Mouse (Mus musculus): ENCODE measurements around the gene Eef1a2. TPM values are rescaled to one million over a fixed set of nuclear protein-coding genes. Genes with fewer than 3 reads are reported as not detected.

Gene Eef1a2
- total and polyA plus RNA-seq, 3 experiments = not detected

DNA sequence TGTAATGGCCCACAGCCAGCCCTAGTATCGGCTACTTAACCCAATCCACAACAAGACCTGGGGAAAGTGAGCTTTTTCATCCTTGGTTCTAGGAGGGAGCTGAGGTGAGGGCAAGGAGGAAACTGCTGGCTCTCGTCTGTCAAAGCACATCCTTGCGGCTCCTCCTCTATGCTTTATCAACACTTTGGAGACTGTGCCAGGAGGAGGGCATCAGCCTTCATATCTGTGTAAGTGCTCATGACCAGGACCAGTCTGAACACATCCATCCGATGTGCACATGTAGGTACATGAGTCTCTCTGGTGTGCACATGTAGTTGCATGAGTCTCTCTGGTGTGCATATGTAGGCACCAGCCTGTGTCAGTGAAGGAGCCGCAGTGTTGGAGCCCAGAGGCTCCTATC lies 48.9 kb upstream of the Eef1a2 start:
- Histone ChIP-seq H3K9me3 (replicated peaks; ENCODE audit: low read length) (no peaks in the 10 kb centered on the region), H3K27ac (ENCODE audit: insufficient read depth, low read depth) (no peak overlapping the region), H3K27me3 (replicated peaks) (no peaks in the 10 kb centered on the region), H3K4me3 (replicated peaks in 1 of 3; ENCODE audit: low read depth in 2 of 3, low read length in 2 of 3, poor library complexity in 1 of 3) (no peak overlapping the region), H3K36me3 (replicated peaks in 1 of 2; ENCODE audit: control insufficient read depth in 1 of 2, insufficient read depth in 1 of 2, low read length in 1 of 2) (no peaks in the 10 kb centered on the region), H3K9ac (ENCODE audit: insufficient read depth, low read depth) (no peak overlapping the region), H3K79me2 (replicated peaks; ENCODE audit: control insufficient read depth, extremely low read depth, insufficient read depth, poor library complexity, severe bottlenecking) (no peaks in the 10 kb centered on the region), H3K4me1 (ENCODE audit: control insufficient read depth in 1 of 2, insufficient read depth in 2 of 2) (peaks cover 7% of the 10 kb centered on the region in 2 experiments; a peak in 3 of 4 replicates), H3K4me2 (ENCODE audit: insufficient read depth, low read depth, poor library complexity, severe bottlenecking) (no peak overlapping the region)
- dilution Hi-C loops (cut with MboI; ENCODE audit: extremely low pct_ligation_motif_present, extremely low pct_unique_long_range_greater_than_20kb, low sequenced_read_pairs) = no loop called here
- DNase-seq (ENCODE audit: extremely low read depth) = no peak
- no peak for TF ChIP-seq MYC (IDR thresholded peaks at IDR 0.05; ENCODE audit: low read depth, low read length)
- TF ChIP-seq IRF4 (IDR thresholded peaks at IDR 0.05; ENCODE audit: low read depth, low read length) = no peak
- no peak for TF ChIP-seq USF1 (IDR thresholded peaks at IDR 0.05; ENCODE audit: low read depth, low read length)
- TF ChIP-seq MXI1 (IDR thresholded peaks at IDR 0.05; ENCODE audit: low read depth, low read length) = no peak
- no peak for TF ChIP-seq BHLHE40 (IDR thresholded peaks at IDR 0.05; ENCODE audit: low read depth, low read length)
- no peak for TF ChIP-seq ZC3H11A (IDR thresholded peaks at IDR 0.05; ENCODE audit: low read depth, low read length)
- no peak for TF ChIP-seq MAX (IDR thresholded peaks at IDR 0.05; ENCODE audit: low read length)
- TF ChIP-seq MEF2A (IDR thresholded peaks at IDR 0.05; ENCODE audit: borderline replicate concordance, low read depth, low read length) = no peak
- in situ Hi-C loops (cut with MboI; ENCODE audit: low pct_ligation_motif_present, low pct_unique_long_range_greater_than_20kb, low sequenced_read_pairs) = no loop called here

- in situ Hi-C loops (cut with MboI; ENCODE audit: low pct_ligation_motif_present, low pct_unique_long_range_greater_than_20kb, low sequenced_read_pairs) = no loop called here
- peaks cover 8 to 9% of the 10 kb centered on the region in 2 experiments; a peak in 3 of 4 replicates for H3K4me1 ChIP-seq (ENCODE audit: control insufficient read depth in 1 of 2, insufficient read depth in 2 of 2)
- no peak overlapping the region for H3K9ac ChIP-seq (ENCODE audit: insufficient read depth, low read depth)
- no peak for DNase-seq (ENCODE audit: extremely low read depth)
- no peak overlapping the region for H3K4me2 ChIP-seq (ENCODE audit: insufficient read depth, low read depth, poor library complexity, severe bottlenecking)
- dilution Hi-C loops (cut with MboI; ENCODE audit: extremely low pct_ligation_motif_present, extremely low pct_unique_long_range_greater_than_20kb, low sequenced_read_pairs) = no loop called here
- no peaks in the 10 kb centered on the region for H3K79me2 ChIP-seq (replicated peaks; ENCODE audit: control insufficient read depth, extremely low read depth, insufficient read depth, poor library complexity, severe bottlenecking)
- no peak overlapping the region for H3K4me3 ChIP-seq (replicated peaks in 1 of 3; ENCODE audit: low read depth in 2 of 3, low read length in 2 of 3, poor library complexity in 1 of 3)
- H3K36me3 ChIP-seq (replicated peaks in 1 of 2; ENCODE audit: control insufficient read depth in 1 of 2, insufficient read depth in 1 of 2, low read length in 1 of 2) = no peaks in the 10 kb centered on the region
- no peak overlapping the region for H3K27ac ChIP-seq (ENCODE audit: insufficient read depth, low read depth)
- no peaks in the 10 kb centered on the region for H3K27me3 ChIP-seq (replicated peaks)
- H3K9me3 ChIP-seq (replicated peaks; ENCODE audit: low read length) = no peaks in the 10 kb centered on the region
- no peak for TF ChIP-seq USF2 (conservative IDR thresholded peaks at IDR 0.05; ENCODE audit: low read depth, low read length)
- no peak for TF ChIP-seq NRF1 (IDR thresholded peaks at IDR 0.05; ENCODE audit: low read depth, low read length)
- TF ChIP-seq SMC3 (IDR thresholded peaks at IDR 0.05; ENCODE audit: low read depth, low read length) = no peak
These were observed 46.1 kb upstream of the Eef1a2 start for GRCm38 (mm10) chr2:181202886-181203285.

- Histone ChIP-seq H3K4me3 (replicated peaks in 1 of 3; ENCODE audit: low read depth in 2 of 3, low read length in 2 of 3, poor library complexity in 1 of 3) (no peak within 1 kb of the TSS), H3K4me1 (ENCODE audit: control insufficient read depth in 1 of 2, insufficient read depth in 2 of 2) (peaks cover 8 to 9% of the 10 kb centered on the region in 2 experiments; a peak in 3 of 4 replicates), H3K27me3 (replicated peaks) (no peaks in the 10 kb centered on the region), H3K4me2 (ENCODE audit: insufficient read depth, low read depth, poor library complexity, severe bottlenecking) (no peak within 1 kb of the TSS), H3K36me3 (replicated peaks in 1 of 2; ENCODE audit: control insufficient read depth in 1 of 2, insufficient read depth in 1 of 2, low read length in 1 of 2) (no peaks in the 10 kb centered on the region), H3K9me3 (replicated peaks; ENCODE audit: low read length) (no peaks in the 10 kb centered on the region), H3K27ac (ENCODE audit: insufficient read depth, low read depth) (no peak within 1 kb of the TSS), H3K79me2 (replicated peaks; ENCODE audit: control insufficient read depth, extremely low read depth, insufficient read depth, poor library complexity, severe bottlenecking) (no peaks in the 10 kb centered on the region), H3K9ac (ENCODE audit: insufficient read depth, low read depth) (no peak within 1 kb of the TSS)
- no peak for TF ChIP-seq ETS1 (conservative IDR thresholded peaks at IDR 0.05; ENCODE audit: low read depth, low read length)
- no peak for TF ChIP-seq JUND (conservative IDR thresholded peaks at IDR 0.05; ENCODE audit: low read depth, low read length)
- no peak for TF ChIP-seq MYC (IDR thresholded peaks at IDR 0.05; ENCODE audit: low read depth, low read length)
- no peak for TF ChIP-seq BHLHE40 (IDR thresholded peaks at IDR 0.05; ENCODE audit: low read depth, low read length)
- TF ChIP-seq POLR2AphosphoS2 (IDR thresholded peaks at IDR 0.05; ENCODE audit: low read depth, low read length) = no peak
- no peak for TF ChIP-seq NELFE (IDR thresholded peaks at IDR 0.05; ENCODE audit: low read depth, low read length)
- no peak for TF ChIP-seq NRF1 (IDR thresholded peaks at IDR 0.05; ENCODE audit: low read depth, low read length)
- dilution Hi-C loops (cut with MboI; ENCODE audit: extremely low pct_ligation_motif_present, extremely low pct_unique_long_range_greater_than_20kb, low sequenced_read_pairs) = no loop called here
- in situ Hi-C loops (cut with MboI; ENCODE audit: low pct_ligation_motif_present, low pct_unique_long_range_greater_than_20kb, low sequenced_read_pairs) = no loop called here
- DNase-seq (ENCODE audit: extremely low read depth) = no peak
These were observed 45.6 kb upstream of the Eef1a2 start, which contains the start of gene Ptk6 for GRCm38 (mm10) chr2:181202422-181202821. Ptk6 (minus strand) TSS chr2:181202789.

Measured in CH12.LX (cell line).